Mouse (Mus musculus): ENCODE data around the gene Cd209g.

DNA sequence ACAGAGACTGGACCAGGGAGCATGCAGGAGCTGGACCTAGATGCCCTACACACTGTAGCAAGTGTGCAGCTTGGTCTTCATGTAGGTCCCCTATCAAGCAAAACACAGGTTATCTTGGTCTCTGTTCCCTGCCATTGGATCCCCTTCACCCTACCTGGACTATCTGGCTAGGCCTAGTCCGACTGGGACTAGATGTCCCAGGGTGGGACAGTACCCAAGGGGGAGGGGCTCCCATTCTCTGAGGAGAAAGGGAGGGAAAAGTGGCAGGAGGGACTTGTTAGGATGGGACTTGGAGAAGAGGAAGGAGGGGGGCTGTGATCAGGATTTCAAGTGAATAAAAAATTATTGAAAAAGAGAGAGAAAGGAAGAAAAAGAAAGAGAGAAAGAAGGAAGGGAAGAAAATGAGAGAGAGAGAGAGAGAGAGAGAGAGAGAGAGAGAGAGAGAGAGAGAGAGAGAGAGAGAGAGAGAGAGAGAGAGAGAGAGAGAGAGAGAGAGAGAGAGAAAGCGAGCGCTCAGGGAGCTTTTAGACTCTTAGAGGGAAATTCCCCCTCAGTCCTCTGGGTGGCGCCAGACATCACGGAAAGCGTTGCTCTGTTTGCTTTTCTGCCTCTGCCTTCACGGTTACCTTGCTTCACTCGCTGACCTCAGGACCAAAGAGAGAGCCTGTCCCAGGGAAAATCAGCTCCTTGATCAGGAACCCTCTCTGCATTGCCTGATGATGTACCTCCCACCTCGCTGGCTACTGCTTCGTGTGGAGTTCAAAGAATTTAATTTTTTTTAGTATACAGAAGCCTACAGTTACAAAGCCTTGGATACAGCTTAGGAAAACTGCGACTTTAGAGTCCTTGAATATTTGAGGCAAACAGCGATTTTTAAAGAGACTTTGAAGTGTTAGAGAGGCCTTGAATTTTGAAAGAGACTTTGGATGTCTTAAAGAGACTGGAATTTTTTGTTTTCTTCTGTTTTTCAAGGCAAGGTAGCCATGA, 6.1 kb downstream of the Cd209g start:
- TF ChIP-seq CTCF (IDR thresholded peaks at IDR 0.05; ENCODE audit: borderline replicate concordance, insufficient read depth, low read depth, low read length) (peak; percentile 94), POLR2A (IDR thresholded peaks at IDR 0.05; ENCODE audit: borderline replicate concordance, insufficient read depth, low read length) (no peak)
